Mouse (Mus musculus): ENCODE measurements at regions not wholly inside any gene's neighbourhood (a gene's known extent, or its start where the extent isn't known, plus 50 kb on each side); places are given as distances from the start of the nearest gene placed in this dataset.
A peak's percentile ranks its signal among the peaks of the same experiment; 100 is the strongest.

DNA sequence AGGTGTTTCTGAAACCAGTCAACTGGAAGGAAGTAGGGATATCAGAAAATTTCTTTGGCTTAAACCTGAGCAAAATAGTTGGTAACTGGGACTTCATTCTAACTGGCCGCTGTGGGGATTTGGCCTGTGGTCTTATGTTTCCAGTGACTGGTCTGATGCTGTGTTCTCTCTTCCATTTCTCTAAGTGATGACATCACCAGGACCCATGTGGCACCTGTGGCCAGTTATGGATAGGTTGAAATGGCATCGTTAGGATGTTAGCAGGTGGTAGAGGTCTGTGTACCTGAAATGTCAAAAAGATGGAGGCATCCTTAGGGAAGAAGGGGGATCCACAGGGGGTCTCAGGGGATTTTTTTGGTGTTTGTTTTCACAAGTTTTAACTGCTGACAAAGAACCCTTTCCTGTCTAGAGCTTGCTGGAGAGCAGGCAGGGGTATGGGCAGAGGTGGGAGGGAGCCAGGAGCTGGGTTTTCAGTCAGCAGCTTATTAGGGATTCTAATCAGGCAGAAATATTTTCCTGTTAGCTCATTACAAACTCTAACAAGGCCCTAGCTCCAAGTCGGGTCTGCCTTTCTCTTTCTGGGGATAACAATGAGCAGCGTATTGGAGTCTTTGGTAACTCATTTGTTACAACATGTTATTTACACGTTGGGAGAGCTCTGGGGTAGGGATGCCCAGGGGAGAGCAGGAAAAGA is 170.2 kb downstream of the Adck1 start:
- no peak for DNase-seq (ENCODE audit: extremely low spot score in 1 of 2, low spot score in 1 of 2)

DNA sequence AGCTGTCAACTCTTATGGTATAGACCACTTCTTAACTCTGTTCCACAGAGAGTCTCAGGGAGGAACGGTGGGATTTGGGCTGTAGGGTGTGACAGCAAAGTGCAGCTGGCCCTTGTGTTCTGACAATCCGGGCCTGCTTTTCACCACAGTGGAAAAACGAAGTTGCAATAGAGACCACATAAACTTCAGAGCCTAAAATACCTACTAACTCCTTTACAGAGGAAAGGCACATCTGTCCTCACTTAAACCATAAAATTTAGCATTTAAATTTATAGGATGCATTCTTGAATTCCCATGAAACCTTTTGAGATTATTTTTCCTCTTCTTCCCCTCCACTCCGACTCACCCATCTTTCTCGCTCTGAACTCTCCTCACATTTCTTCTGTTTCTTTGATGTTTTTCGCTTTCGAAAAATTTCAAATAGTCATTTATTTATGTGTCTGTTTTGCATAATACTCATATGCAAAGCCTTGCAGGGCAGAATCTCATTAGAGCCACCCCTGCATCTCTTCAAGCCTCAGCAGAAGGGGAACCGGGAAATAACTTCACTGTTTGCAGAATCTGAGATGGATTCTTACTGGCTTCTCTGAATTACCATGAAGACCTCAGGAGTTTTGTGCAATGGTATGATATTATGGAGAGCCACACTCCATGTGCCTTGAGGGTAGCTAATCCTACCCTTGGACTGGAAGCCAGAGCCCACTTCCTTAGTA is 172.1 kb downstream of the Adck1 start:
- DNase-seq (ENCODE audit: extremely low spot score in 1 of 2, low spot score in 1 of 2) = no peak

DNA sequence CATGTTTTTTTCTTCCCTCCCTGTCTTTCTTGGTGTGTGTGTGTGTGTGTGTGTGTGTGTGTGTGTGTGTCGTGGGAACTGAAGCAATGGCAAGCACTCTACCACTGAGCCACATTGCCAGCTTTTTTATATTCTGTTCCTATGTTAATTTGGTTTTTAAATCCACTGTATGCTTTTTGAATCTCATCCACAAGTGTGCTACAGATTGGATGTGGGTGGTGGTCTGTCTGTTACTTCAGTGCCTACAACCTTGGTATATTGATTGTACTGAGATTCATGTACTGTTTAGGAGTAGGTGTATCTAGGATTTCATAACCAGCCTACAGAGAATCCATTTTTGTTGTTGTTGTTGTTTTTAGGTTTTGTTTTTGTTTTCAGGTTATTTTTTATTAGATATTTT is 170.8 kb upstream of the Nrxn3 start:
- DNase-seq (ENCODE audit: extremely low spot score in 1 of 2, low spot score in 1 of 2) = no peak

DNA sequence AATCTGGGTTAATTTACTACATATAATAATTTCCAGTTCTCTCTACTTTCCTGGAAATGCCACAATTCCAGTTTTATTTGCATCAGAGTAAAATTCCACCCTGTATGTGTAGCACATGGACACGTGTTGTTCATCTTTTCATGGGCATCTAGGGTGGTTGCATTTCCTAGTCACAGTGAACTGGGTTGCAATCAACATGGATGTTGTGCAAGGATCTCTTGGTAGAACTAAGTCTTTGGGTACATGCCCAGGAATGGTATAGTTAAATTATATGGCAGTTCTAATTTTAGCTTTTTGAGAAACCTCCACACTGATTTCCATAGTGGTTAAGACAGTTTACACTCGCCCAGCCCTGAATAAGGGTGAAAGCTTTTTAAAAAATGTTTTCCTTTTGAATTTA is 167.2 kb upstream of the Nrxn3 start:
- DNase-seq (ENCODE audit: extremely low spot score in 1 of 2, low spot score in 1 of 2) = no peak

DNA sequence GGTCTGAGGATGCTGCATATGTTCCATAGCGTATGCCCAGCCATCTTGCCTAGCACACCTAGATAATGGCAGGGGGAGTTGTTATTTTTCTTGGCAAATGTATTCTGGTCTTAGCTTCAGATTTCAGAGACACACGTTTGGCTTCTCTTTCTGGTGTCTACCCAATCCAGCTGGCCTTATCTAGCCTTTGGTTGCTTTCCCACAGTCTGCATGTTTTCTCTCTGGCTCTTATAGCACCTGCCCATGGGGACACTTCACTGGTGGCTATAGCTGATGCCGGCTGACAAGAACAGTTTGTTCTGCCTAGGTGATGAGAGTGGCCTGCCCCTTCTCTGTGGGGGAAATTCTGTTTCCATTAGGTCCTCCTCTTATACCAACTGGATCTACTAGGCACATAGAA is 164.6 kb upstream of the Nrxn3 start:
- no peak for DNase-seq (ENCODE audit: extremely low spot score in 1 of 2, low spot score in 1 of 2)

DNA sequence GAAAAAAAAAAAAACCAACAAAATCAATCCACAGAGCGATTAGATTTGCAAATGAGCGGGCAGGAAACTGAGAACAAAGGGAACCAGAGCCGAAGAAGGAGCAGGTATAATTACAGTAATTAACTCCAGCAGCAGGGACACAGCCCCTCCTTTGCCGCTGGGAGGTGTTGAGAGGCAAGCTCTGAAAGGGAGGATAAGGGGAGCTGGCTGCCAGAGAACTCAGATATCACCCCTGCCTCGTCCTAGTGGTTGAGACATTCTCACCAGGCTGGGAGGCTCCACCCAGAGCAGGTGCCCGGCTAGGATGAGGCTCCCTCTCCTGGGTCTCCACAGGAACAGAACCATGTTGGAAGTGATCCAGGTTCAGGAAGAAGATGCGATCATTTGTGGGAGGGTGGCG is 142.7 kb upstream of the Nrxn3 start:
- DNase-seq (ENCODE audit: extremely low spot score in 1 of 2, low spot score in 1 of 2) = peak in 1 of 2 experiments; percentile 4

DNA sequence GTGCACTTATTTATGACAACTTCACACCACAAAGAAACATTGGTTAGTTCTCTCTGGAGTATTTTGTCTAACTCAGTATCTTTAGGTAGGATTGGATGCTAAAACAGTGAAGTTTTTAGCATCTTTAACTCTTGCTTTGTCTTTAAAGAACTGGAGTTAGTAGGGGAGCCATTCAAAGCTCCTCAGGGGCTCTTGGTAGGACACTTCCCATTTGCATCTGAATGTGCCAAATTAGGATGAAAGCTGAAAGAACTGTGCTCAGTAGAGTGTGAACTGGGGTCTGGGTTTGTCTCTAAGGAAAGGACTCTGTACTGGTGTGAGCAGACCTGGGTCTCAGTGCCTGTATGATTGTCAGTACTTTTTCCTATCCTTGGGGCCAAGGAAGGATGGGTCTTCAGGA is 116.7 kb upstream of the Nrxn3 start:
- no peak for DNase-seq (ENCODE audit: extremely low spot score in 1 of 2, low spot score in 1 of 2)

DNA sequence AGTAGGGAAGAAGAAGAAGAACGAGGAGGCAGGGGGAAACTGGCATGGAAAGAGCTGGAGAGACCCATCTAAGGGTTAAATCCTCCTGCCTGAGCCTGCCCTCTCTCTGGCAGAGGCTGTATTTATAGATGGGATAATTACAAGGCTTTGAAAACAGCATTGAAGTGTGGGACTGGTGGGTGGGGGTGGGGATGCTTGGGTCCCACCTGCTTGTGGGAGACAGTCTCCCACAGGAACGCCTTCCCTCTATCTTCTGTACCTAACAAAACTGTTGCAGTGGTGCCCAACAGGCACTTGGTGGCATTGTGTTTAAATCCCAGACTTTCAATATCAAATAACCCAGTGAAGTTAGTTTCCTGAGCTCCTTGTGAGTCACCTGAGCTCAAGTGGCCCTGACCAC is 102.6 kb upstream of the Nrxn3 start:
- DNase-seq (ENCODE audit: extremely low spot score in 1 of 2, low spot score in 1 of 2) = no peak

DNA sequence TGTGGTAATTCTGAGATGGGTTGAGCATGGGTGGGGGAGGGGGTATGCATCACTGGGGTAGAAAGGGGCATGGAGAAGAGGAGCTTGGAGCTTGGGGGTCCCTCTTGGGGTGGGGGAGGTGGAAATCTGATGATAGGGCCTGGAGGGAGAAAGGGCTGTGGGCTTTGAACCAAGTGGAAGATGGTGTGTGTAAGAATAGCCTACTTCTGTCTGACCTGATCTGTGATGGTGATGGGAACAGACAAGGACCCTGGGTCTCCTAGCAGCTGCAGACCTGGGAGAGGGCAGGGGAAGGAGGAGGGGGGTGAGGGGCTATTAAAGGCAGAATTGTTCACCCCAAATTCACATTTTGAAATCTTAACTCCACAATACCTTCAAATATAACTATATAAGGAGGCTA is 78.4 kb upstream of the Nrxn3 start:
- no peak for DNase-seq (ENCODE audit: extremely low spot score in 1 of 2, low spot score in 1 of 2)

DNA sequence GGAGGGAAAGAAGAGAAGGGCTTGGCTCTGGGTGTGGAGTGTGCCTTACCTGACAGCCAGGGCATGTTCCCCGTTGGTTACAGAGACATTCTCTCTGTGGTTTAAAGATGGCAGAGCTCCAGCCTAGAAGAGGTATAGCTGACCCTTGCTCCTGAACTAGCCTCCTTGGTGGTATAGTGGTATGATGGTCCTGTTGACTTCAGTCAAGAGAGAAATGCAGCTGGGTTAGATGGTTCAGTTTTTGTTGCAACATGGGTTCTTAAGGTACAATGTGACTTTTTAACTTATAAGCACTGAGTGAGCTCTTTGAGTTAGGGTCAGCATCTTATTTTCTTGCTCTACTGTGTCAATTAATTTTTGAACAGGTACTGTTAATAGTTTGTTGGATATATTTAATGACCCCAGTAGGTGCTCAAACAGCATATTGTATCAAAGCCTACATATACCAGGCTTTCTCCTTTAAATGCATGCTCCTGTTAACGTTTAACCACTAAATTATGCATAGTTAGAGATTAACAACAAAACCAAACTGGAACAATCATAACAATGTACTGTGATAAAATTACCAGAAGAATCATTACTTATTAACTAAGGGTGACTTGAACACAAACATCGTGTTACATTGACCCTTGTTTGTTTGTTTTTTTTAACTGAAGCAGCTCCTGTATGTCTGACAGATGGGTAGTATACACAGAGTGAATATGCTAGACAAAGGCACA is 70.5 kb upstream of the Nrxn3 start:
- DNase-seq (ENCODE audit: extremely low spot score in 1 of 2, low spot score in 1 of 2) = no peak
